Mouse (Mus musculus): ENCODE data around the gene Zfp689. TPM values are rescaled to one million over a fixed set of nuclear protein-coding genes. Genes with fewer than 3 reads are reported as not detected.

The Zfp689 gene
- total RNA-seq, 1 experiment = 3.5 TPM

- Histone ChIP-seq H3K4me1 (ENCODE audit: control insufficient read depth in 2 of 2, insufficient read depth in 2 of 2, low read length in 2 of 2, poor library complexity in 1 of 2) (peaks cover 0 to 8% of the 10 kb centered on the region in 2 experiments; a peak in 1 of 4 replicates), H3K9ac (ENCODE audit: insufficient read depth, low read depth, low read length, poor library complexity, severe bottlenecking) (no peak overlapping the region), H3K9me3 (ENCODE audit: control insufficient read depth, insufficient read depth, low read depth, low read length) (no peaks in the 10 kb centered on the region), H3K27ac (ENCODE audit: insufficient read depth, low read depth, low read length, poor library complexity, severe bottlenecking) (no peak overlapping the region), H3K4me3 (ENCODE audit: insufficient read depth in 1 of 2, low read depth in 1 of 2, low read length in 2 of 2, poor library complexity in 1 of 2, severe bottlenecking in 1 of 2) (no peak overlapping the region; a peak in 1 of 4 replicates), H3K36me3 (ENCODE audit: control insufficient read depth, insufficient read depth, low read length, poor library complexity, severe bottlenecking) (no peaks in the 10 kb centered on the region)
- in situ Hi-C loops (cut with MboI; ENCODE audit: low sequenced_read_pairs in 2 of 2, unreplicated experiment in 2 of 2) = no loop called here
- no peak for DNase-seq (ENCODE audit: low read depth, low spot score)
- TF ChIP-seq CHD2 (IDR thresholded peaks at IDR 0.05; ENCODE audit: low read depth, low read length) = no peak
- TF ChIP-seq MAFK (IDR thresholded peaks at IDR 0.05; ENCODE audit: insufficient read depth, low read depth, low read length) = no peak
Observed at GRCm38 (mm10) chr7:127392251-127392824, 56.6 kb downstream of the Zfp689 start.

Other genes starting within 250 kb of the Zfp689 start
- 63.3 and 67.0 TPM in 2 replicates for gene Tbc1d10b, start 240.7 kb downstream of the Zfp689 start, total RNA-seq (2012; rRNA removed)
- gene Mylpf, start 240.3 kb downstream of the Zfp689 start, total RNA-seq (2012; rRNA removed) = 322 and 498 TPM in 2 replicates
- gene Zfp553, start 216.1 kb downstream of the Zfp689 start, total RNA-seq (2012; rRNA removed) = 55.2 and 64.7 TPM in 2 replicates
- gene Sept1, start 216.0 kb downstream of the Zfp689 start, total RNA-seq (2012; rRNA removed) = 85.8 and 128 TPM in 2 replicates
- gene Zfp771, start 204.9 kb downstream of the Zfp689 start, total RNA-seq (2012; rRNA removed) = 18.7 and 21.6 TPM in 2 replicates
- gene Dctpp1, start 188.4 kb downstream of the Zfp689 start, total RNA-seq (2012; rRNA removed) = 391 and 461 TPM in 2 replicates
- 104 and 113 TPM in 2 replicates for gene Sephs2, start 175.1 kb downstream of the Zfp689 start, total RNA-seq (2012; rRNA removed)
- 1.8 and 2.2 TPM in 2 replicates for gene Itgal, start 152.9 kb downstream of the Zfp689 start, total RNA-seq (2012; rRNA removed)
- 3.5 and 4.4 TPM in 2 replicates for gene Zfp768, start 103.6 kb downstream of the Zfp689 start, total RNA-seq (2012; rRNA removed)
- 8.7 and 9.0 TPM in 2 replicates for gene Zfp747, start 73.1 kb downstream of the Zfp689 start, total RNA-seq (2012; rRNA removed)
- gene 9130019O22Rik, start 62.0 kb downstream of the Zfp689 start, total RNA-seq (2012; rRNA removed) = 4.1 and 4.2 TPM in 2 replicates
- gene E430018J23Rik, start 55.5 kb downstream of the Zfp689 start, total RNA-seq (2012; rRNA removed) = 2.5 and 3.2 TPM in 2 replicates
- gene Zfp764, start 42.3 kb downstream of the Zfp689 start, total RNA-seq (2012; rRNA removed) = 3.3 and 4.2 TPM in 2 replicates
- 12.5 and 17.3 TPM in 2 replicates for gene Zfp688, start 27.1 kb downstream of the Zfp689 start, total RNA-seq (2012; rRNA removed)
- 16.3 and 17.1 TPM in 2 replicates for gene Prr14, start 10.5 kb upstream of the Zfp689 start, total RNA-seq (2012; rRNA removed)
- gene Fbrs, start 30.0 kb upstream of the Zfp689 start, total RNA-seq (2012; rRNA removed) = 11.1 and 13.4 TPM in 2 replicates
- gene Srcap, start 62.8 kb upstream of the Zfp689 start, total RNA-seq (2012; rRNA removed) = 50.7 and 52.0 TPM in 2 replicates
- 22.7 and 22.9 TPM in 2 replicates for gene Gm42715, start 70.4 kb upstream of the Zfp689 start, total RNA-seq (2012; rRNA removed)
- 5.0 TPM in 1 of 2 replicates, not detected in the other for gene Tmem265, start 112.2 kb upstream of the Zfp689 start, total RNA-seq (2012; rRNA removed)
- 32.1 and 46.1 TPM in 2 replicates for gene Phkg2, start 124.2 kb upstream of the Zfp689 start, total RNA-seq (2012; rRNA removed)
- gene Ccdc189, start 139.4 kb upstream of the Zfp689 start, total RNA-seq (2012; rRNA removed) = 3.8 and 6.0 TPM in 2 replicates
- 71.0 and 94.9 TPM in 2 replicates for gene Rnf40, start 139.6 kb upstream of the Zfp689 start, total RNA-seq (2012; rRNA removed)
- gene Zfp629, start 166.6 kb upstream of the Zfp689 start, total RNA-seq (2012; rRNA removed) = 2.1 and 2.9 TPM in 2 replicates

All from ES-E14 (cell line).